Mouse (Mus musculus) Patski (cell line): Measurements from ENCODE around the gene Igfbp5. TPM values are rescaled to one million over a fixed set of nuclear protein-coding genes. Genes with fewer than 3 reads are reported as not detected.

Experiments
- ATAC-seq: fragments of 100-300 bp; one replicate; pipeline ENCODE4 v1.8.0; 2021
- CTCF ChIA-PET: fragments of 350-600 bp; sonication (Branson Sonifier 250); formaldehyde crosslinking; loops from one replicate; lab custom pipeline; 2022; ENCODE audit warnings: inconsistent platforms; lab: Charles Lee
- POLR2A ChIA-PET: fragments of 350-600 bp; sonication (Branson Sonifier 250); formaldehyde crosslinking; loops from one replicate; lab custom pipeline; 2022; ENCODE audit warnings: antibody characterized with exemption, inconsistent platforms; lab: Charles Lee
- DNase-seq: peaks from one replicate; pipeline ENCODE4 v3.0.0-alpha.2; 2011; ENCODE audit warnings: low read depth, low spot score
- H3K27me3 ChIP-seq: fragments of 371-371 bp; one replicate; pipeline ENCODE4 v1.5.1; 2021
- CTCF ChIP-seq: fragments of 100-300 bp; IDR thresholded peaks from one replicate; pipeline ENCODE4 v1.5.1; 2021
- in situ Hi-C: fragments of 300-500 bp; cut with MboI; formaldehyde crosslinking; loops from 3 replicates; pipeline ENCODE4 v1.11.1; 2018; ENCODE audit warnings: low pct_unique_long_range_greater_than_20kb, mixed read lengths
- polyA plus RNA-seq: library from polyadenylated mRNA; unstranded; gene quantifications from one replicate; pipeline ENCODE4 v1.2.3, GENCODE M21; 2021

Gene Igfbp5
- polyA plus RNA-seq, 1 experiment from 2014 or later: 40.8 TPM

DNA sequence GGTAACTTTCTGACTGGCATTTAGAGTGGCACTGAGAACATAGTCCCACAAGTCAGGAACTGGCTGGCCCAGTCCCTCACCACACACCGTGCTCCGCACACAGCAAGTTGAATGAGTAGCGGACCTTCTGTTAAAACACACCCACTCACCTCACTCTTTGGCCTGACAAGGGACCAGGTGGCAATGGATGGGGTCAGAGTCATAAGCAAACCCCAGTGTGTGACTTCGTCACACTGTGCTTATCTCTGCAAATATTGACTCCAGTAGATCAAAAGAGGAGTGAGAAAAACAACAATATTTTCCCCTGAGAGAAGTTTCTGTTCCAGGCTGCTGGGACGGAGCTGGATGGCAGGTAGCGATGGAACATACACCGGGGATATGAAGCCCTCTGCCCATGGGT lies 65.4 kb downstream of the Igfbp5 start:
- ChIA-PET CTCF (no interaction called here), POLR2A (interaction anchor here (0.7 kb wide), 1 partner anchor 11 kb away, joined by 3 read pairs; no protein-coding TSS in a partner anchor)
- DNase-seq: no peak
- in situ Hi-C loops: no loop called here
- ATAC-seq: no peak
- H3K27me3 ChIP-seq: no peaks in the 10 kb centered on the region
- TF ChIP-seq CTCF: no peak

Other genes with a start within 250 kb of the Igfbp5 start
- gene Ankar, start 174.3 kb downstream of the Igfbp5 start, polyA plus RNA-seq: not detected
- gene Rpl37a, start 163.6 kb downstream of the Igfbp5 start, polyA plus RNA-seq: 628 TPM
- gene Igfbp2, start 50.4 kb downstream of the Igfbp5 start, polyA plus RNA-seq: 1,427 TPM
- not detected for gene Tnp1, start 141.0 kb upstream of the Igfbp5 start, polyA plus RNA-seq